Mouse (Mus musculus): ENCODE measurements around the gene C2cd2l.
"Not testable (repeated sequence)": the region's sequence is repeated elsewhere in the genome, so short reads cannot be mapped to it uniquely, and the experiment has no call there.

C2cd2l gene

GRCm38 (mm10) chr9:44336093-44336406, 16.0 kb upstream of the C2cd2l start:
- no peak for DNase-seq (ENCODE audit: low spot score in 2 of 2)

GRCm38 (mm10) chr9:44335331-44336092, 15.4 kb upstream of the C2cd2l start:
- DNase-seq (ENCODE audit: low spot score in 2 of 2) = no peak

DNA sequence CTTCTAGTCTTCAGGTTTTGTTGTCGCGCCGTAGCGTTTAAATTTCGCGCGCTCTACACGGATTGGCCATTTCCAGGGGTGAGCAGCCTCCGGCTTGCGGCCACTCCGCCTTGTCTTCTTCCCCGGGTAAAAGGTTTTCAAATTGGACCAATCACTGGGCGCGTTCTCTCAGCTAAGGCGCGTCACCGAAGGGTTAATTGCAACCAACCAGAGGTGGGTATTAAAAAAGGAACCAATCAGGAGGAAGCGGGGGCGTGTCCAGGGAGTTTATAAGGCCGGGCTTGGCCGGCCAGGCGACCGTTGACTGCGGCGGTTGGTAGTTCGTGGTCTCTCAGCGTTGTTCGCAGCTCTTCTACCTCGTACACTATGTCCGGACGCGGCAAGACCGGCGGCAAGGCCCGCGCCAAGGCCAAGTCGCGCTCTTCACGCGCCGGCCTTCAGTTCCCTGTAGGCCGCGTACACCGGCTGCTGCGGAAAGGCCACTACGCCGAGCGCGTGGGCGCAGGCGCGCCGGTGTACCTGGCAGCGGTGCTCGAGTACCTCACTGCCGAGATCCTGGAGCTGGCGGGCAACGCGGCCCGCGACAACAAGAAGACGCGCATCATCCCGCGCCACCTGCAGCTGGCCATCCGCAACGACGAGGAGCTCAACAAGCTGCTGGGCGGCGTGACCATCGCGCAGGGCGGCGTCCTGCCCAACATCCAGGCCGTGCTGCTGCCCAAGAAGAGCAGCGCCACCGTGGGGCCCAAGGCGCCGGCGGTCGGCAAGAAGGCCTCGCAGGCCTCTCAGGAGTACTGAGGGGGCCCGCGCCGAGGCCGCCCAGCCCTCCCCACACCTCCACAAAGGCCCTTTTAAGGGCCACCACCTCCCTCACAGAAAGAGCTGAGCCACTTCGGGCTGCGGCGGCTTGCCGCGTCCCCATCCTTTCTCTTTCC, 14.6 kb upstream of the C2cd2l start, which contains the start of gene H2afx:
H2afx (plus strand) TSS at position 299 of the 935 bp plus-strand sequence.
- DNase-seq (ENCODE audit: low spot score in 2 of 2) = peak; percentile 99

DNA sequence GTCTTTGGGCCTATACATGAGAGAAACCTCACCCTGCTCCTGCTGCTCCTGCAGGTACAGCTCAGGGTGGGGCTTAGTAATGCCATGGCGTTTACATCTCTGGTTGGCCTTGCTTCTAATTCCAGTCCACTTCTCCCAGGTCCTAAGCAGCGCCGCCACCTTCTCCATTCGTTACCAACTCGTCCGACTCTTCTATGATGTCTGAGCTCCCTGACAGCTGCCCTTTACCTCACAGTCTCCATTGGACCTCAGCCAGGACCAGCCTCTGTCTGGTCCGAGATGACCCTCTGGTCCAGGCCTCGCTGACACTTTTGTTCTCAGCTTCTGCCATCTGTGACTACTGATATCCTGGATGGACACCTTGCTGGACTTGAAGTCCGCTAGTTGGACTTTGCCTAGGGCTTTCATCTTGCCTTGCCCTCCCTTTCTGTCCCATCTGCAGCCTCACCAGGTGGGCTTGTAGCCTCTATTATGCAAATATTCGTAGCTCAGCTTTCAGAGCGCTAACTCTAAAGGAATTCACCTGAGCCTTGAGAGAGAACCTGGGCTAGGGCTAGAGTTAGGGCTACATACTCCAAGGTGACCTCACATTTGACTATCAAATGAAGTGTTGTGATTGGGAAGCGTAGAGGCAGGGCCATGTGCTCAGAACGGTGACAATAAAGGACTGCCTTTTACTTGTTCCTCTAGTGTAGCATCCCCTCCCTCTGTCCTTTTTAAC, 13.0 kb upstream of the C2cd2l start:
- no peak for DNase-seq (ENCODE audit: low spot score in 2 of 2)

- no peak for DNase-seq (ENCODE audit: low spot score in 2 of 2)
Measured at GRCm38 (mm10) chr9:44330736-44331135, 10.7 kb upstream of the C2cd2l start.

DNA sequence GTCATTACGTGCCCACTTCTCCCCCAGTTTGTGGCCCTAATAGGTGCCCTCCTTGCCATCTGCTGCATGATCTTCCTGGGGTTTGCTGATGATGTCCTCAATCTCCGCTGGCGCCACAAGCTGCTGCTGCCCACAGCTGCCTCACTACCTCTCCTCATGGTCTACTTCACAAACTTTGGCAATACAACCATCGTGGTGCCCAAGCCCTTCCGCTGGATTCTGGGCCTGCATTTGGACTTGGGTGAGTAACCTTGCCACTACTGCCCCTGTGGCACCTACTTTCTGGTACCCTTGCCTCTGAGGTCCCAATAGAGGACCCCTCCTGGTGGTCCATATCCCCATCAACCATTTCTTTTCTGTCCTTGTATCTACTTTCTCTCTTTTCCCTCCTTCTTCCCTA, 7.8 kb upstream of the C2cd2l start:
- no peak for DNase-seq (ENCODE audit: low spot score in 2 of 2)

DNA sequence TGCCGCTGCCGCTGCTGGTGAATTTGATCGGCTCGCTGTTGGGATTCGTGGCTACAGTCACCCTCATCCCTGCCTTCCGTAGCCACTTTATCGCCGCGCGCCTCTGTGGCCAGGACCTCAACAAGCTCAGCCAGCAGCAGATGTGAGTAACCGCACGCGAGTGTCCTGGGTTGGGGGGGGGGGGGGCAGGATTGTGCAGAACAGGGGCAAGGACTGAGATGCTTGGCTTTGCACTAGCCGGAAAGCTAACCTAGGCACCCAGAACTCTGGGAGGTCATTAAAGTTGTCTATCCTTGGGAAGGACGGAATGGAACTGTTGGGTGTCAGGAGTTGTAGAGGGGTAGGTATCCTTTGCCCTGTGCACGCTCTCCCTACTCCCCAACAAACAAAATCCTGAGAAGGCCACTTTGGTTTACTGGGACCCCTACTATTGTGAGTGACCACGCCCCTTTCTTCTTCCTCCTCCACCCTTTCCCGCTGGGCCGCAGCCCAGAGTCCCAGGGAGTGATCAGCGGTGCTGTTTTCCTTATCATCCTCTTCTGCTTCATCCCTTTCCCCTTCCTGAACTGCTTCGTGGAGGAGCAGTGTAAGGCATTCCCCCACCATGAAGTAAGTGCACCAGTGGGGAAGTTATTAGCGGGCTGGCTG, 7.1 kb upstream of the C2cd2l start:
- DNase-seq (ENCODE audit: low spot score in 2 of 2) = no peak

DNA sequence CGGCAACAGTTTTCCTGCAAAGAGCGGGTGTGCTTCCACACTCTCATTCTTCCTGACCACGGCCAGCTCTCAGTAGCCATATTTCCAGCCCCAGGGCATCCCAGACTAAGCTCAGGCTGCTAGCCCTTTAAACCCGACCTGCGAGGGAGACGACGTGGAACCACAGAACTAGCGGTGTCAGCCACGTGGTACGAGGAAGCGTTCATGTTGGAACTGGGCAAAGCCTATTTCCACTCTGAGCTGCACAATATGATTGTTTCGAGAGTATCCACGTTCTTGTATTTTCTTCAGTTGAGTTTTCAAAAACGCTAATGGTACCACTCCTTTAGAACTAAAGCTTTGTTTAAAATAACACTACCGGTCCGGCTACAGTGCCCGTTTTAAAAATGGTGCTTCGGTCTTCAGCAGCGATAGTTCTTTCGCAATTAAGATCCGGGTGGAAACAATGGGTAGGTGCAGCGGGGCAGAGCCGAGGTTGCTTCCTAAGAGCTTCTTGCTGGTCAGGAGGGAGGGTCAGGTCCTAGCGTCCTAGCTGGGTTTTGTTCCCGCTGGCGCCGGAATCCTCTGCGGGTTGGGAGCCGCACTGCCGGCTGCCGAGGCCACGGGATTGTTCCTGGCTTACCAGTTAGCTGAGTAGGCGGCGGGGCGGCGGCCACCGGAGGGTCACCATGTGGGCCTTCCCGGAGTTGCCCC, 6.4 kb upstream of the C2cd2l start:
- DNase-seq (ENCODE audit: low spot score in 2 of 2) = peak; percentile 86

DNA sequence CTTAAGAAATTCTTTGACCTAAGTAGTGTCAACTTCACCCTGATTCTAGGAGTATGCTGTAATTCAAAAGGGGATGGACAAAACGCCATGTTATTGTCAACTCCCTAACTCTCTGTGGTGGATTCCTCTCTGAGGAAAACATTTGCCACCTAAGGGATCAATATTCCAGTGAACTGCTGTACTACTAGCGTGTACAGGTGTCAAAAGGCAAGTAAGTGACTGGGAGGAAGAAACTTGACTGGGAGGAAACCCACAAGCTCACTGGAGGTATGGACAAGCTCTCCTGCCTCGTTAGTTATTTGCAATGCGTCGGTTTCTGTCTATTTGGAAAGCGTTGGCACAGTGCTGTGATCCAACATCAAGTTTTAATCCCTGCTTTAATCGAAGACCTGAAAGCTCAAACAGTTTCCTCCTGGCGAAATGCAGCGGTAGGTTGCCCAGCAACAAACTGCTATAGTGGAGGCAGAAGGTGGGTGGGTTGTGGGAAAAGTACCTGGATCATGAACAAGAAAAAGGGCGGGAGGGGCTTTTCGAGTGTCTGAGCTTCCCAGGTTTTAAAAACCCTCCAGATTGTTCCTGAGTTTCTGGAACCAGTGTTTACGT, 5.8 kb upstream of the C2cd2l start, which contains the start of gene Dpagt1:
Dpagt1 (plus strand) TSS at position 252 of the 603 bp plus-strand sequence.
- no peak for DNase-seq (ENCODE audit: low spot score in 2 of 2)

DNA sequence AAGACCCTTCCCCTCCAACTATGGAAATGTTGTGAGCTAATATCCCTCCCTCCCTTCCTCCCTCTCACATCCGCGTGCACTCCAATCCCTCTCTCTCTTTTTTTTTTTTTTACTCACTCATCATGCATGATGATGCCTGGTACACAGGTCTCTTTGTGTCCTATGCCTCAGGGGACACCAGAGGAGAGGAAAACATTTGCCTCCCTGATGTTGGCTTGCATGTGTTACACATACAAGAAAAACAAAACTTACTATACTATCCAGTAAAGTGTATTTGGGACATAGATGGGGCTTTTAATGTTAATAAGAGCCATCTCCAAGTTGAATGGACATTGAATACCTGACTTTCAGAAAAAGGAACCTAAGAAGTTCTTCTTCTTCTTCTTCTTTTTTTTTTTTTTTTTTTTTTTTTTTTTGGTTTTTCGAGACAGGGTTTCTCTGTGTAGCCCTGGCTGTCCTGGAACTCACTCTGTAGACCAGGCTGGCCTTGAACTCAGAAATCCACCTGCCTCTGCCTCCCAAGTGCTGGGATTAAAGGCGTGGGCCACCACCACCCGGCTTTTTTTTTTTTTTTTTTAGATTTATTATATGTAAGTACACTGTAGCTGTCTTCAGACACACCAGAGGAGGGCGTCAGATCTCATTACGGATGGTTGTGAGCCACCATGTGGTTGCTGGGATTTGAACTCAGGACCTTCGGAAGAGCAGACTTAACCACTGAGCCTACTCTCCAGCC, 5.1 kb upstream of the C2cd2l start:
- not testable (repeated sequence) for DNase-seq (ENCODE audit: low spot score in 2 of 2)

- no peak for DNase-seq (ENCODE audit: low spot score in 2 of 2)
Measured at GRCm38 (mm10) chr9:44324147-44324546, 4.1 kb upstream of the C2cd2l start.

DNA sequence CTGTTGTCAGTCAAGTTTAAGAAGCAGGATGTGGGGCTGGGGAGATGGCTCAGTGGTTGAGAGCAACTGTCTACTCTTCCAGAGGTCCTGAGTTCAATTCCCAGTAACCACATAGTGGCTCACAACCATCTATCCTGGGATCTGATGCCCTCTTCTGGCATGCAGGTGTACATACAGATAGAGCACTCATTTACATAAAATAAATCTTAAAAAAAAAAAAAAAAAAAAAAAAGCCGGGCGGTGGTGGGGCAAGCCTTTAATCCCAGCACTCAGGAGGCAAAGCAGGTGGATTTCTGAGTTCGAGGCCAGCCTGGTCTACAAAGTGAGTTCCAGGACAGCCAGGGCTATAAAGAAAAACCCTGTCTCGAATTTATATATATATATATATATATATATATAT, 3.6 kb upstream of the C2cd2l start:
- not testable (repeated sequence) for DNase-seq (ENCODE audit: low spot score in 2 of 2)

GRCm38 (mm10) chr9:44320799-44321133, 681 bp upstream of the C2cd2l start:
- peak; percentile 46 to 56 for DNase-seq (ENCODE audit: low spot score in 2 of 2)

DNA sequence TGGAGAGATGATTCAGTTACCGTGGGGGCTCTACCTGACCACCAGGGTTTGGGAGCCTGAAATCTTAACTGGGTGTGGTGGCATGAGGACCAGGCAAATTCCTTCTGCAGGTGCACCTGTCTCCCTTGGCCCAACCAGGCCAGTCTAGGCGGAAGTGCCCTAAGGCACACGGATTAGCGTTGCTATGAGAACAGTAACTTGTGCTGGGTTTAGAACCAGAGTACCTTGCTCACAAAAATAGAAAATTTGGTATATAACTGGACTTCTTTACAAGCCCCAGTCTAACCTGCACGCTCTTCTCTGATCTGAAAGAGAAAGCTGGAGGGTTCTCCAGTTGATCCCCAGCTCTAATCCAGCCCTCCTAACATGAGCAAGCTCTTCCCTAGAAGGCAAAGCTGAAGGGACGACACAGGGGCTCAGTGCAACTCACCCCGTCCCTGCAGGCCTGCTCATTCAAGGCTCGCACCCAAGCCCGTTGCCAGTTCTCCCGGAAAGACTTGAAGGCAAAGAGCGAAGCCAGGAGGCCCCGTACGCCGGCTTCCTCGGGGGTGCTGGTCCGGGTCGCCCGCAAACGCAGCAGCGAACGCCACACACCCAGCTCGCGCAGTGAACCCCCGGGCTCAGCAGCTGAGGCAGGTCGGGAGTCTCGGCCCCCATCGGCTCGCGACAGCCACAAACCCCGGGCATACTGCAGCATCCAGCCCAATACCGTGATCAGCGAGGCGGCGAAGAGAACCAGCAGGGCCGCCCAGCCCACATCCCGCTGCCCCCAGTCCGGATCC, 789 bp downstream of the C2cd2l start:
- DNase-seq (ENCODE audit: low spot score in 2 of 2) = peak in 1 of 2 experiments; percentile 35

DNA sequence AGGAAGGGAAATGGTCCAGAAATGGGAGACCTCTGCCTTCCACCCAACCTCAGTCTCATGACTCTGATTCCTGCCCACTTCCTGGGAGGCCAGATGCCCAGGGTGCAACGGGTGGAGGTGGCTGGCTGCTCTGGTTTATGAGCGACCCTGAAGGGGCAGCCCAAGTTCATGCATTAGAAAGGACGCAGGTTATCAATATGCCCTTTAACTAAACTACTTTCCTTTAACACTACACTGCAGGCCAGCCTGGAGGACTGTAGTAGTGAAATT, 1.3 kb downstream of the C2cd2l start:
- DNase-seq (ENCODE audit: low spot score in 2 of 2) = no peak

DNA sequence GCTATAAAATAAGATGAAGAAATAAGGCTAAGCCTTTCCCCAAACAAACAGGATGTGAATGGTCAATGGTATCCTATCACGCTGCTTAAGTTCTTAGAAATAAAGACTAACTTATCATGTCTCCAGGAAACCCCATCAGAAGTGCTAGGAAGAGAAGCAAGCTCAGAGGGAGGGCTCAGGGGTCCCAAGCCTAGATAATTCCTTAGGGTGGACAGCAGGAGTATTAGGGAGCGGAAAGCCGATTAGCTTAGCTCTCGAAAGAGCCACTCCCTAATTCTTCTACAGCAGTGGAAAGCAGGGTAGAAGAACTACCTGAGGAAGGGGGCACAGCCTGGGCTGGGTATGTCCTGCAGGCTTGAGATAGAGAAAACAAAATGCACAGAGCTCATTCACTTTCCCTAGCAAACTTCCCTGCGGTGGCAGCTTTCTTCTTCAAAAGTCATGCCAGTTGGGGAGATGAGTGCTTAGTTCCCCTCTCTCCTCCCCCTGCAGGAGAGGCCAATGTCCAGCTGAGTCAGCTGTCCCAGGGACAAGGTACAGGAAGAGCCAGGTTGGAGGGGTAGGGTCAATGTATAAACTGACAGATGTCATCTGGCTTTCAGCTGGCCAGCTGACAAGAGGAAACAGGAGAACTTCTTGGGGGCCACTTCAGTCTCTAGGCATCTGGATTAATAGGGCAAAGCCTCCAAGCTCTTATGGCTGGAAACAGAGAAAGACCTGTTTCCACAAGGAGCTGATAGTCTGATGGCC, 1.8 kb downstream of the C2cd2l start:
- no peak for DNase-seq (ENCODE audit: low spot score in 2 of 2)

GRCm38 (mm10) chr9:44317452-44317851, 2.6 kb downstream of the C2cd2l start:
- DNase-seq (ENCODE audit: low spot score in 2 of 2) = no peak

DNA sequence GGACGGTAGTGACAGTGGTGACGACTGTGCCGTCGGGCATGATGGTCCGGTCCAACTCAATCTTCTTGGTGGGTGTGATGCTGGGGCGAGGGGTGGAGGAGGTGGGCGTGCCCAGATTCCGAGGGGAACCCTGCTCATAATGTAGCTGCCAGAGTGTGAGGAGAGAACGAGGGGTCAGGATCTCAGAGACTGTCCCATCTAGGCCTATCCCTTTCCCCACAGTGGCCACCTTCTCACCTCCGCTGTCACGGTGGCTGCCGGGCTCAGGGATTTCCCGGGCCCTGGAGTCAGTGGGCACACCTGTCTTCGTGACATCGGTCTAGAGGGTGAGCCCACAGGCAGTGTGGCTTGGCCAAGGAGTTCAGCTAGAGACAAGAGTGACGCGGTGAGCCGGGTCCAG, 5.2 kb downstream of the C2cd2l start:
- DNase-seq (ENCODE audit: low spot score in 2 of 2) = no peak

GRCm38 (mm10) chr9:44314257-44314547, 5.9 kb downstream of the C2cd2l start:
- DNase-seq (ENCODE audit: low spot score in 2 of 2) = no peak

Data from right cerebral cortex, adult 2 months (tissue).